Mouse (Mus musculus): ENCODE results near the gene Cast. TPM values are rescaled to one million over a fixed set of nuclear protein-coding genes. Genes with fewer than 3 reads are reported as not detected.
A peak's percentile ranks its signal among the peaks of the same experiment; 100 is the strongest.

Cast gene
- polyA plus RNA-seq, 1 experiment from 2014 or later, result 47.1 TPM

DNA sequence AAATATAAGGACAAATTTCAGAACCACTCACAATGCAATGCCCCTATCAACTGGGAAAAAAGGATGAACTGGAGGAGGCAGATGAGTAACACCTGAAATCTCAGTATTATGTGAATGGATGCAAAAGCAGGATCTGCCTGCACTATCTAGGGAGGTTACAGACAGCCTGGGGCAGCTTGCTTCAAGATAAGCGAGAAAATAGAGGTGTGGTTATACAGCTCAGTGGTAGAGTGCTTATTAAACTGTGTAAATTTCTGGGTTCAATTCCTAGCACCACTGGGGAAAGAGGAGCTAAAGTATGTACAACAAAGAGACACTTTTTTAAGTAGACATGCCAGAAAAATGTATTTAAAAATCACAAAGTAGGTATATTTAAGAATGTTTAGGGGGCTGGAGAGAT is 14.2 kb downstream of the Cast start:
- Histone ChIP-seq H3K27ac (ENCODE audit: low read length) (no peak overlapping the region), H3K9ac (ENCODE audit: low read length) (no peak overlapping the region), H3K4me2 (ENCODE audit: low read depth, low read length) (no peak overlapping the region), H3K27me3 (ENCODE audit: control insufficient read depth, insufficient read depth, low read depth, low read length) (no peaks in the 10 kb centered on the region), H3K9me3 (ENCODE audit: control insufficient read depth, low read length) (no peaks in the 10 kb centered on the region), H3K4me3 (ENCODE audit: low read length) (no peak overlapping the region), H3K4me1 (replicated peaks; ENCODE audit: control insufficient read depth, insufficient read depth, low read length) (no peaks in the 10 kb centered on the region), H3K36me3 (ENCODE audit: control insufficient read depth, insufficient read depth, low read length) (no peaks in the 10 kb centered on the region)
- ATAC-seq (ENCODE audit: low read depth), result no peak
- WGBS, result 66% methylated on average over 1 of the region's 1 CpGs

DNA sequence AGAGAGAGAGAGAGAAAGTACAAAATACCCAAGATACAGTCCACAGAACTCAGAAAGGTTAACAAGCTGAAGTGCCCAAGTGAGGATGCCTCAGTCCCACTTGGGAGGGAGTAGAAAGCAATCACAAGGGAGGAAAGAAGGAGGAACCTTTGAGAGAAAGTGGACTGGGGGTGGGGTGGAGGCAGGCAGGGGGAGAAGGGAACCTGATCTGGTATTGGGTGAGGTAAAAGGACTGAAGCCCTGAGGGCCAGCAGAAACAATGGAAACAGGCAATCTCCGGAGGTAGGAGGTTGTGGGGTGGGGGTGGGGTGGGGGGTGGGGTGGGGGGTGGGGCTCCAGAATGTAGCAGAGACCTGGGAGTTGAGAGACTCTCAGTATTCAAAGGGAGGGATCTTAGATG is 20.9 kb downstream of the Cast start:
- no peaks in the 10 kb centered on the region for H3K9me3 ChIP-seq (ENCODE audit: control insufficient read depth, low read length)
- no peak overlapping the region for H3K9ac ChIP-seq (ENCODE audit: low read length)
- no peak overlapping the region for H3K4me3 ChIP-seq (ENCODE audit: low read length)
- H3K27me3 ChIP-seq (ENCODE audit: control insufficient read depth, insufficient read depth, low read depth, low read length), result no peaks in the 10 kb centered on the region
- no CpG with 5 or more reads among the region's 1 CpGs for WGBS
- no peak overlapping the region for H3K27ac ChIP-seq (ENCODE audit: low read length)
- no peaks in the 10 kb centered on the region for H3K4me1 ChIP-seq (replicated peaks; ENCODE audit: control insufficient read depth, insufficient read depth, low read length)
- no peak for ATAC-seq (ENCODE audit: low read depth)
- no peaks in the 10 kb centered on the region for H3K36me3 ChIP-seq (ENCODE audit: control insufficient read depth, insufficient read depth, low read length)
- no peak overlapping the region for H3K4me2 ChIP-seq (ENCODE audit: low read depth, low read length)

DNA sequence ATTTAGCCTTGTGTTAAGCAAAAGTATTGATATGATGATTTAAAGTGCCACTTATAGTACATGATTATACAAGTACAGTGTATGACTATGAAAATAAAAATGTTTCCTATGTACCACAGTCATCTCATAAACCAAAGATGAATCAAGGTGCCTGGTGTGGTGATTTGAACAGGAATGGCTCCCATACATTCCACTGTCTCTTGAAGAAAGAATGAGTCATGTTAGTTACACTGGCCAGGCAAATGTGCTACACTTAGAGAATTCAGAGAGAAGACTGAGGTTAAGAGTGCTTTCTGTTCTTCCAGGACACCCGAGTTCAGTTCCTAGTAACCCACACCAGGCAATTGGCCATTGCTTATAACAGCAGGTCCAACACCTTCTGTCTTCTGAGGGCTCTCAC is 36.5 kb downstream of the Cast start:
- Histone ChIP-seq H3K4me3 (ENCODE audit: low read length) (no peak overlapping the region), H3K4me2 (ENCODE audit: low read depth, low read length) (no peak overlapping the region), H3K27me3 (ENCODE audit: control insufficient read depth, insufficient read depth, low read depth, low read length) (no peaks in the 10 kb centered on the region), H3K9me3 (ENCODE audit: control insufficient read depth, low read length) (no peaks in the 10 kb centered on the region), H3K36me3 (ENCODE audit: control insufficient read depth, insufficient read depth, low read length) (no peaks in the 10 kb centered on the region), H3K27ac (ENCODE audit: low read length) (no peak overlapping the region), H3K9ac (ENCODE audit: low read length) (no peak overlapping the region), H3K4me1 (replicated peaks; ENCODE audit: control insufficient read depth, insufficient read depth, low read length) (peaks cover 3% of the 10 kb centered on the region; the same call in 1 of the 2 replicates)
- WGBS, result 82% methylated on average over 1 of the region's 1 CpGs
- no peak for ATAC-seq (ENCODE audit: low read depth)

DNA sequence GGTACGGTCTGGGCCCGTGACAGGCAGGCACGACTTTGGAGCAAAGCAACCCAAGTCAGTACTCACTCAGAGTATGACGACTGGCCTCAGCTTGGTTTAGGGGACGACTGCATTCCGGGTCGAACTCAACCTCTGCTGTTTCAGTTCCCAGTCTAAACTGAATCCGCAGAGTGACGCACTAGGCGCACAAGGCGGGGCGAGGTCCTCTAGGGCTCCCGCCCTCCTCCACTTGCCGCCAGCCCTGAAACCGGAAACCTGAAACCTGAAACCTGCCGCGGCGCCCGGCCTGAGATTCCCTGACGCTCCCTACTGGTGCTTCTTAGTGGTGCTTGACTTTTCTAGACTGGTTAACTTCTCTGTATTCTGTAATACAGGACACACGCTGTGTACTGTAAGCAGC is 38.1 kb downstream of the Cast start:
- H3K4me2 ChIP-seq (ENCODE audit: low read depth, low read length), result peak overlapping the region; percentile 74
- ATAC-seq (ENCODE audit: low read depth), result peak; percentile 100
- H3K9ac ChIP-seq (ENCODE audit: low read length), result peak overlapping the region; percentile 73
- no peaks in the 10 kb centered on the region for H3K36me3 ChIP-seq (ENCODE audit: control insufficient read depth, insufficient read depth, low read length)
- under 1% methylated on average over 21 of the region's 21 CpGs for WGBS
- peak overlapping the region; percentile 93 for H3K27ac ChIP-seq (ENCODE audit: low read length)
- no peaks in the 10 kb centered on the region for H3K27me3 ChIP-seq (ENCODE audit: control insufficient read depth, insufficient read depth, low read depth, low read length)
- peaks cover 3% of the 10 kb centered on the region; the same call in 1 of the 2 replicates for H3K4me1 ChIP-seq (replicated peaks; ENCODE audit: control insufficient read depth, insufficient read depth, low read length)
- H3K4me3 ChIP-seq (ENCODE audit: low read length), result peak overlapping the region; percentile 63
- H3K9me3 ChIP-seq (ENCODE audit: control insufficient read depth, low read length), result no peaks in the 10 kb centered on the region

DNA sequence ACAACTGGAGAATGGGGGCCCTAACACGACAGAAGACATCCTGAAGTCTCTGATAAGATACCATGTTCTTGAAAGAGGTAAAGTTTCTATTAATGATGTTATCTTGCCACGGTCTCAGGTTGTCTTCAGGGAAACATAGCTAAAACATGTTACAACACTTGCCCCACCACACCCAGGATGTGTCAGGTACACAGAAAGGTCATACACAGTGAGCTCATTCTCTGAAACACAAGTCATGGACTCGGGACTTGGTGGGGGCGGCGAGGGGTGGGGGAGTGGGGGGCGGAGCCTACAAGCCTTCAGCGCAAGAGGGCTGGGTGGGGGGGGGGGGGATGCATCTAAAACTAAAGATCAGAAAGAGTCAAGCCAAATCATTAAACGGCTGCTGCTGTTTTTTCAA is 38.7 kb downstream of the Cast start:
- peak overlapping the region; percentile 74 for H3K4me2 ChIP-seq (ENCODE audit: low read depth, low read length)
- H3K4me3 ChIP-seq (ENCODE audit: low read length), result peak overlapping the region; percentile 63
- no peaks in the 10 kb centered on the region for H3K9me3 ChIP-seq (ENCODE audit: control insufficient read depth, low read length)
- peak overlapping the region; percentile 73 for H3K9ac ChIP-seq (ENCODE audit: low read length)
- H3K36me3 ChIP-seq (ENCODE audit: control insufficient read depth, insufficient read depth, low read length), result no peaks in the 10 kb centered on the region
- H3K4me1 ChIP-seq (replicated peaks; ENCODE audit: control insufficient read depth, insufficient read depth, low read length), result peaks cover 3% of the 10 kb centered on the region; the same call in 1 of the 2 replicates
- peak overlapping the region; percentile 93 for H3K27ac ChIP-seq (ENCODE audit: low read length)
- WGBS, result 2% methylated on average over 8 of the region's 8 CpGs
- peak; percentile 42; the same call in 1 of the 2 replicates for ATAC-seq (ENCODE audit: low read depth)
- H3K27me3 ChIP-seq (ENCODE audit: control insufficient read depth, insufficient read depth, low read depth, low read length), result no peaks in the 10 kb centered on the region

DNA sequence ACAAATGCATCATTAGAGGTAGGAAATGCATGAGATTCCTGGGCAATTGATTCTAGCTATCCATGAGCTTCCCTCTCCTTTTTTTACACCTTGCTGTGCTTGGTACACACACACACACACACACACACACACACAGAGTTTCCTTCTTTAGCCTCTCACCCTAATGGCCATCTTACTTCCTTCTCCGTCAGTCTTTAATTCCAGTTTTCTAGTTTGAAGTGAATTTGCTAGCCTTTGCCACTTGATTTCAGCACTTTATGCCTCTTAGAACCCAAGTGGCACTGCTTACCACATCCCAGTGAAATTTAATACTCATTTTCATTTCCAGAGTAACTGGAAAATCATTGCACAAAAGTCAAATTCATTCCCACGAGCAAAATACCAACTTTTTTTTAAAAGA is 41.4 kb downstream of the Cast start:
- H3K36me3 ChIP-seq (ENCODE audit: control insufficient read depth, insufficient read depth, low read length), result no peaks in the 10 kb centered on the region
- no peaks in the 10 kb centered on the region for H3K9me3 ChIP-seq (ENCODE audit: control insufficient read depth, low read length)
- no peak overlapping the region for H3K9ac ChIP-seq (ENCODE audit: low read length)
- no peak overlapping the region; the same call in 1 of the 2 replicates for H3K4me2 ChIP-seq (ENCODE audit: low read depth, low read length)
- peaks cover 3% of the 10 kb centered on the region; the same call in 1 of the 2 replicates for H3K4me1 ChIP-seq (replicated peaks; ENCODE audit: control insufficient read depth, insufficient read depth, low read length)
- H3K27me3 ChIP-seq (ENCODE audit: control insufficient read depth, insufficient read depth, low read depth, low read length), result no peaks in the 10 kb centered on the region
- H3K4me3 ChIP-seq (ENCODE audit: low read length), result no peak overlapping the region
- no peak for ATAC-seq (ENCODE audit: low read depth)
- H3K27ac ChIP-seq (ENCODE audit: low read length), result no peak overlapping the region
- 41% methylated on average over 2 of the region's 2 CpGs for WGBS

DNA sequence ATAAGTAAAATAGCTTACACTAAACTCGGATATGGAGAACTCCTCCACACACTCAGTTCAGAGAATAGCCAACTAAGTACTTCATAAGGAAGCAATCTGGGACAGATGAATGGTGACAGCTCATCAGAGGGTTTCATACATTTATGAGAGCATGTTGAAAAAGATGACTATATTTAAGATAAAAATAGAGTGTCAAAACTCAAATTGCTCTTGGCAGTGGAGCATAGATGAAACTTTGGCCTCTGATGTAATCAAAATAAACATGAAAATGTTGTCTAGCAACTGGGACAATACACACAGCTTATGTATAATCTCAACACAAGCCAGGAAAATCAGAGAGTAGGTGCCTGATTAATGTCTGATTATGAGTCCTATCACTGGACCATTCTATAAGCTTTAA is 45.9 kb downstream of the Cast start:
- no peaks in the 10 kb centered on the region for H3K27me3 ChIP-seq (ENCODE audit: control insufficient read depth, insufficient read depth, low read depth, low read length)
- H3K4me1 ChIP-seq (replicated peaks; ENCODE audit: control insufficient read depth, insufficient read depth, low read length), result no peaks in the 10 kb centered on the region
- ATAC-seq (ENCODE audit: low read depth), result peak; percentile 73
- 32% methylated on average over 1 of the region's 1 CpGs for WGBS
- no peak overlapping the region for H3K9ac ChIP-seq (ENCODE audit: low read length)
- no peaks in the 10 kb centered on the region for H3K36me3 ChIP-seq (ENCODE audit: control insufficient read depth, insufficient read depth, low read length)
- 0 out of 2 replicates have a peak, but pooled peaks cover 2% of the 10 kb centered on the region for H3K9me3 ChIP-seq (ENCODE audit: control insufficient read depth, low read length)
- H3K27ac ChIP-seq (ENCODE audit: low read length), result no peak overlapping the region
- no peak overlapping the region for H3K4me2 ChIP-seq (ENCODE audit: low read depth, low read length)
- no peak overlapping the region for H3K4me3 ChIP-seq (ENCODE audit: low read length)

DNA sequence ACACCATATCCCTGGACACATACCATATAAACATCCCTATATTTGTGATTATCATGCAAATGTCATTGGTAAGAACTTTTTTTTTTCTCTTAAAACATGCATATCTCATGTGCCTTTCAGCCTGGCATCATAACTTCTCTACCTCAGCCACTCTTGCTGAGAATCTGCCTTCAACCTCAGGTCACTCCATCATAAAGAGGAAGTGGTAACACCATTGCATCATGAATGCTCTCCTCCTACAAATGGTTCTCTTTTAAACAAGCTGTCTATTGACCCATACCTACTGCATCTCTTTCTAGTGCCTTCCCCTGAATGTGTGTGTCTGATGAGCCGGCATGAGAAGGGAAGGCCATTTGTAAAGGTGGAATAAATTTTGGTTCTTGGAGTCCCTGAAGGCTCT is 49.5 kb downstream of the Cast start:
- Histone ChIP-seq H3K27me3 (ENCODE audit: control insufficient read depth, insufficient read depth, low read depth, low read length) (no peaks in the 10 kb centered on the region), H3K9ac (ENCODE audit: low read length) (no peak overlapping the region), H3K36me3 (ENCODE audit: control insufficient read depth, insufficient read depth, low read length) (no peaks in the 10 kb centered on the region), H3K4me1 (replicated peaks; ENCODE audit: control insufficient read depth, insufficient read depth, low read length) (no peaks in the 10 kb centered on the region), H3K9me3 (ENCODE audit: control insufficient read depth, low read length) (0 out of 2 replicates have a peak, but pooled peaks cover 2% of the 10 kb centered on the region), H3K4me2 (ENCODE audit: low read depth, low read length) (no peak overlapping the region), H3K27ac (ENCODE audit: low read length) (no peak overlapping the region), H3K4me3 (ENCODE audit: low read length) (no peak overlapping the region)
- no peak for ATAC-seq (ENCODE audit: low read depth)
- WGBS, result 87% methylated on average over 1 of the region's 1 CpGs

DNA sequence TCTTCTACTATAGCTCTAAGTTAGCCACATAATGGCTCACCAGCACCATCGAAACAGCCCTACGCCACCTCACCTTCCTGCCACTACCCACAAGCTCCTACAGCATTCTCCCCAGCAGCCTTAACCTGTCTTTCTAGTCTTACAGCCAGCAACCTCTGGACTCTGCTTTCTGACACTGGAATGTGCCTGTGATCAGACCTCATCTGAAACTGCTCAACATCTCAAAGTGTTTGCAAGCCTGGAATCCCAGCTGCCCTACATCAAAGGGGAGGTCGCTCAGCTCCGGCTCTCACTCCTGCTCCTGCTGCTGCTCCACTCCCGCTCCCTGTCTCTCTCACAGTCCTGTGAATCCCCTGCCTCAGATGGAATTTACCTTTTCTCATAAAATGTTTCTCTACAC is 65.4 kb downstream of the Cast start:
- Histone ChIP-seq H3K9me3 (ENCODE audit: control insufficient read depth, low read length) (no peaks in the 10 kb centered on the region), H3K4me3 (ENCODE audit: low read length) (no peak overlapping the region), H3K27ac (ENCODE audit: low read length) (no peak overlapping the region), H3K27me3 (ENCODE audit: control insufficient read depth, insufficient read depth, low read depth, low read length) (no peaks in the 10 kb centered on the region), H3K9ac (ENCODE audit: low read length) (no peak overlapping the region), H3K4me2 (ENCODE audit: low read depth, low read length) (no peak overlapping the region), H3K36me3 (ENCODE audit: control insufficient read depth, insufficient read depth, low read length) (peaks cover 4% of the 10 kb centered on the region; the same call in 1 of the 2 replicates), H3K4me1 (replicated peaks; ENCODE audit: control insufficient read depth, insufficient read depth, low read length) (no peaks in the 10 kb centered on the region)
- ATAC-seq (ENCODE audit: low read depth), result no peak
- 44% methylated on average over 5 of the region's 5 CpGs for WGBS

DNA sequence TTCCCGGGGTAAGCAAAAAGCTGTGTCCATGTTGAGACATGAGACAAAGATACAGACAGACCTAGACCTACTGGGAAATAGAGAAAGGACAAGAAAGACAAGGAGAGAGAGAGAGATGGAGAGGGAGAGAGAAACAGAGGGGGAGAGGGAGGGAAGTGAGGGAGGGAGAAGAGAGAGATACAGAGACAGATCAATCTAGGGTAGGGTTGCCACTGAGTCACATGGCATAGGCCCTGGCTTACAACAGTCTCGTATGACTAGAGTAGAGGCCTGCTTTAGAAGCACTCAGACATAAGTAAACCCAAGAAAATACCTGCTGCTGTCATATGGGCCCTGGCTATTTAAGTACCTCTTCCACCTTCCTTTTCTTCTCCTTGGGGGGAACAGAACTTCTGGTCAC is 72.2 kb downstream of the Cast start:
- Histone ChIP-seq H3K36me3 (ENCODE audit: control insufficient read depth, insufficient read depth, low read length) (peaks cover 8% of the 10 kb centered on the region), H3K4me2 (ENCODE audit: low read depth, low read length) (no peak overlapping the region), H3K27me3 (ENCODE audit: control insufficient read depth, insufficient read depth, low read depth, low read length) (no peaks in the 10 kb centered on the region), H3K4me1 (replicated peaks; ENCODE audit: control insufficient read depth, insufficient read depth, low read length) (no peaks in the 10 kb centered on the region), H3K27ac (ENCODE audit: low read length) (no peak overlapping the region), H3K4me3 (ENCODE audit: low read length) (no peak overlapping the region), H3K9me3 (ENCODE audit: control insufficient read depth, low read length) (no peaks in the 10 kb centered on the region), H3K9ac (ENCODE audit: low read length) (no peak overlapping the region)
- WGBS, result 80% methylated on average over 2 of the region's 2 CpGs
- no peak for ATAC-seq (ENCODE audit: low read depth)

Data from lung, embryonic 16.5 days (tissue).